Mouse (Mus musculus) hindbrain, postnatal 0 days (tissue): ENCODE measurements around the gene Ambn. TPM values are rescaled to one million over a fixed set of nuclear protein-coding genes. Genes with fewer than 3 reads are reported as not detected.

Experiments
- ATAC-seq: fragments of 200-750 bp; cut with Nextera tagmentation; 2 replicates; pipeline ENCODE4 v1.8.0; 2017; ENCODE audit warnings: mild to moderate bottlenecking, moderate TSS enrichment, moderate library complexity
- DNase-seq: peaks from one replicate; pipeline ENCODE4 v3.0.0-alpha.2; 2015; ENCODE audit warnings: low spot score
- H3K27ac ChIP-seq: fragments of 300-500 bp; sonication (generic); 2 replicates; pipeline ENCODE4 v1.5.1; 2014; ENCODE audit warnings: mild to moderate bottlenecking
- H3K27me3 ChIP-seq: fragments of 300-500 bp; sonication (generic); 2 replicates; pipeline ENCODE4 v1.6.1; 2014; ENCODE audit warnings: low read length, mixed read lengths; ENCODE audit not compliant: insufficient read depth
- H3K36me3 ChIP-seq: fragments of 300-500 bp; sonication (generic); 2 replicates; pipeline ENCODE4 v1.6.1; 2014; ENCODE audit warnings: low read length, mixed read lengths; ENCODE audit not compliant: insufficient read depth
- H3K4me1 ChIP-seq: fragments of 300-500 bp; sonication (generic); 2 replicates; pipeline ENCODE4 v1.6.1; 2014; ENCODE audit warnings: antibody characterized with exemption, low read length, mixed read lengths; ENCODE audit not compliant: insufficient read depth
- H3K4me2 ChIP-seq: fragments of 300-500 bp; sonication (generic); 2 replicates; pipeline ENCODE4 v1.6.1; 2014; ENCODE audit warnings: low read depth, mild to moderate bottlenecking, low read length, moderate library complexity, mixed read lengths
- H3K4me3 ChIP-seq: fragments of 300-500 bp; sonication (generic); 2 replicates; pipeline ENCODE4 v1.5.1; 2014; ENCODE audit warnings: low read length
- H3K9ac ChIP-seq: fragments of 300-500 bp; sonication (generic); replicated peaks from 2 replicates; pipeline ENCODE4 v1.6.1; 2014; ENCODE audit warnings: mild to moderate bottlenecking, low read length, moderate library complexity, mixed read lengths
- H3K9me3 ChIP-seq: fragments of 300-500 bp; sonication (generic); 2 replicates; pipeline ENCODE4 v1.6.1; 2016; ENCODE audit warnings: low read length, mixed read lengths
- CTCF ChIP-seq: IDR thresholded peaks from 2 replicates; pipeline ENCODE4 v1.5.1; 2016; ENCODE audit warnings: antibody characterized with exemption, control low read depth, low read depth
- WGBS: fragments of 180-500 bp; shearing (Covaris S2); extraction: QIAGEN DNeasy Blood & Tissue Kit; methylation state at CpG from one replicate; pipeline ENCODE4 v1.1.7; 2014; 5-methylcytosine and 5-hydroxymethylcytosine counted together
- polyA plus RNA-seq: library from polyadenylated mRNA; unstranded; fragments of >200 nt; fragmentation: Nextera tagmentation; extraction: Ambion mirVana; gene quantifications from 2 replicates; pipeline ENCODE4 v1.2.1, GENCODE M21; 2015
- total RNA-seq: library from RNA; depleted of rRNA; stranded (reverse); fragments of >200 nt; gene quantifications from 2 replicates; pipeline ENCODE4 v1.2.3, GENCODE M21; 2014; rRNA removed

The Ambn gene
- total and polyA plus RNA-seq, 2 experiments from 2014 or later: 0.09 TPM; not detected in 1

DNA sequence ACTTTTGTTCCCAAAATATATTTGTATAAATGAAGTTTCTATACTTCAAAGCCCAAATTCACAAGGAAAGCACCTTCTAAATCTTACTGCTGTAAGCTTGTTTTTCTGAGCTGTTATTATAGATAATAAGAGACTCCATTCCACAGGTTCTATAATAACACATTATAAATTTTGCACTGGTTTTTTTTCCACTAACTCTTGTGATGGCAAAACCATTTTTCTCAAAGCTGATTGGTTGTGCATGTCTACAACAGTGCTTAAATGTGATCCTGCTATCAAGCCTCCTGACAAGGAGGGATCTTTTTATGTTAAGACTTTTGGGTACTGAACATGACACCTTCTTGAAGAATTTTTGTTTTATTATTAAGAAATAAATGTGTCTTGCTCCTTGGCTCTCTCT is 31.9 kb downstream of the Ambn start, which contains the start of gene Enam:
Enam (plus strand) TSS at position 301 of the 400 bp plus-strand sequence.
- TF ChIP-seq CTCF: no peak
- no peaks in the 10 kb centered on the region for H3K9me3 ChIP-seq
- DNase-seq (no peak), ATAC-seq (no peak)
- H3K4me3 ChIP-seq: no peak within 1 kb of the TSS
- H3K9ac ChIP-seq: no peak within 1 kb of the TSS
- H3K4me2 ChIP-seq: no peak within 1 kb of the TSS
- no peaks in the 10 kb centered on the region for H3K36me3 ChIP-seq
- no peaks in the 10 kb centered on the region for H3K27me3 ChIP-seq
- H3K4me1 ChIP-seq: no peaks in the 10 kb centered on the region
- no peak within 1 kb of the TSS for H3K27ac ChIP-seq

DNA sequence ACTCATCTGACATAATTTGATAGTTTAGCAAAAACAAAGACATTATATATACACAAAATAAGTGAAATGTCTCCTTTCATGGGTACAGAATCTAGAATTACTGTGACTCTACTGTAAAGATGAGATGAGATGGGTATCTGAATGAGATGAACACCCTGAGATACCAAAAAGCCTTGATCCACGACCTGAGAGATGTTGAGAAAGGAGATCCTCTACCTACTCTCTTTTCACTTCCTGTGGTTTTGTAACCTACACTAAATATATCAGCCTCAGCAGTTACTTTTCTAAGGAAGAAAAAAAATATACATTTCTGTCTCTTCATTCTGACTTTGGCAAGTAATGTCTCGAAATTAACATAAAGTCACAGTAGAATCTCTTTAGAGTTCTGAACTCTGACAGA is 33.2 kb downstream of the Ambn start:
- Histone ChIP-seq H3K9ac (no peak overlapping the region), H3K27me3 (no peaks in the 10 kb centered on the region), H3K4me3 (no peak overlapping the region), H3K4me1 (no peaks in the 10 kb centered on the region), H3K9me3 (no peaks in the 10 kb centered on the region), H3K36me3 (no peaks in the 10 kb centered on the region), H3K27ac (no peak overlapping the region), H3K4me2 (no peak overlapping the region)
- 80% methylated on average over 2 of the region's 2 CpGs for WGBS
- no peak for DNase-seq
- no peak for TF ChIP-seq CTCF
- ATAC-seq: no peak

DNA sequence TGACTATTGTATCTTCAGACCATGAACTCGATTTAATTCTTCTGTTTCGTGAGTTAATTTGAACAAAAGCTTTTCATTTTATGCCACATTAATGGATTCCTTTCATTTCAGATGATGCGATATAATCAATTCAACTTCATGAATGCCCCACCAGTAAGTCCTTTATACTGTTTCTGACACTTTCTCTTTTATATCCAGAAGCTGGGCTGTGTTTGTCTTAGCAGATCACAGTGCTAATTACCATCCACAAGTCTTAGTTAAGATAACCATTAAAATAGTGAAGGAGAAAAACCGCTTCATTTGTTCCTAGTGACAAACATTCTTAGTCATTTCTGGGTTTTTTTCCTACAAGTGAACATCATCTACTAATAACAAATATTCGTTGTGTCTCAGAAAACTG is 35.3 kb downstream of the Ambn start:
- H3K27ac ChIP-seq: no peak overlapping the region
- no peak for TF ChIP-seq CTCF
- H3K4me1 ChIP-seq: no peaks in the 10 kb centered on the region
- H3K4me3 ChIP-seq: no peak overlapping the region
- WGBS: 42% methylated on average over 5 of the region's 5 CpGs
- no peaks in the 10 kb centered on the region for H3K27me3 ChIP-seq
- H3K9ac ChIP-seq: no peak overlapping the region
- no peaks in the 10 kb centered on the region for H3K9me3 ChIP-seq
- ATAC-seq (no peak), DNase-seq (no peak)
- no peak overlapping the region for H3K4me2 ChIP-seq
- no peaks in the 10 kb centered on the region for H3K36me3 ChIP-seq

DNA sequence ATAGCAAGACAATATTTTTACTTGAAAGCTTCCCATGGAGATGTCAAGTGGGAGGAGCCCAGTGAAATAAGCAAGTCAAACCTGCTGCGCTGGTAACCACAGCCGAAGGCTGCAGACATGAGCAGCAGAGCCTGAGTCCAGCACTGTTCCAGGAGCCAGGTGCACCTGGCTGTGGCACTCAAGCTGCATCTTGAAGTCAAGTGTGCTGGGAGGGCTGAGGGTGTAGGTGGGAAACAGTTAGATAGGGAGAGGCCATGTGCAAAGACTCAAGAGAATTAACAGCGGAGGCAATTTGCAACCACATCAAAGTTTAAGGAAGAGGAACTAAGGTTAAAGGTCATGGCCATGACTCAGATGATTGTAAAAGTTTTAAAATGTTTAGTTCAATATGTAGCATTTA is 44.0 kb downstream of the Ambn start:
- DNase-seq: no peak
- Histone ChIP-seq H3K4me2 (no peak overlapping the region), H3K27ac (no peak overlapping the region), H3K9ac (no peak overlapping the region), H3K4me3 (no peak overlapping the region), H3K4me1 (no peaks in the 10 kb centered on the region), H3K36me3 (no peaks in the 10 kb centered on the region), H3K9me3 (no peaks in the 10 kb centered on the region), H3K27me3 (no peaks in the 10 kb centered on the region)
- ATAC-seq: no peak
- TF ChIP-seq CTCF: no peak
- 87% methylated on average over 3 of the region's 3 CpGs for WGBS

DNA sequence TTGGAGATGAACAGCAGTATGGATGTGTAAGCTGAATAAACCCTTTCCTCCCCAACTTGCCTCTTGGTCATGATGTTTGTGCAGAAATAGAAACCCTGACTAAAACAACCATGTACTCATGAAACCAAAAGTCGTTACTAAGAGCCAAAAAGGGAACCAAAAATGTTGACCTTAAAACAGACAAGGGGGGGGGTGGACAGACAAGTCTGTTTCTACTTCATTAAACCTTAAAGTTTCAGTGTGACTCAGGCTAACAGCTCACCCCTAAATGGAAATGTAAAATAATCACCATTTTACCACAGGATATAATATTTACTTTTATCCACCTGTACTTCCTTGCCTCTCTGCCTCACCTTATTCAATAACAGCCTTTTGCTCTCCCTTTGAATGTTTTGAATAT is 52.8 kb downstream of the Ambn start:
- TF ChIP-seq CTCF: no peak
- Histone ChIP-seq H3K36me3 (no peaks in the 10 kb centered on the region), H3K9me3 (no peaks in the 10 kb centered on the region), H3K27ac (no peak overlapping the region), H3K27me3 (no peaks in the 10 kb centered on the region), H3K4me2 (no peak overlapping the region), H3K9ac (no peak overlapping the region), H3K4me3 (no peak overlapping the region), H3K4me1 (no peaks in the 10 kb centered on the region)
- 67% methylated on average over 1 of the region's 1 CpGs for WGBS
- ATAC-seq (no peak), DNase-seq (no peak)

DNA sequence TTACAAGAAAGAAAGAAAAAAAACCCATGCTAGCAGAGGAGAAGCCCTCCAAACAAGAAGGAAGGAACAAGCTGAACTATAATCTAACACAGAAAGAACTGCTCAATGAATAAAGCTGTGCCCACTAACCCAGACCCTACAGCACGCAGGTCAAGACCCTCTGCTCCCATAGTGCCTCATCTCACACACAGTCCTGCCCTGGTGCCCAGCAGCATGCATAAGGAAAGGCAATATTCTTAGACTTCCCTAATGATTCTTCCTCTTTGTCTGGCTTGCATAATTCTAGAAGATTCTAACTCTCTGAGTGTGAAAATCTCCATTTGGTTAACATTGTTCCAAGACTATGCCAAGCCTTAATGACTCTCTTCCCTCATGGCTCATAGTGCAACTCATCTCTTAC is 53.2 kb downstream of the Ambn start:
- ATAC-seq (no peak), DNase-seq (no peak)
- H3K27ac ChIP-seq: no peak overlapping the region
- H3K9ac ChIP-seq: no peak overlapping the region
- H3K27me3 ChIP-seq: no peaks in the 10 kb centered on the region
- no peaks in the 10 kb centered on the region for H3K36me3 ChIP-seq
- WGBS: 81% methylated on average over 1 of the region's 1 CpGs
- no peaks in the 10 kb centered on the region for H3K9me3 ChIP-seq
- H3K4me1 ChIP-seq: no peaks in the 10 kb centered on the region
- no peak overlapping the region for H3K4me3 ChIP-seq
- no peak overlapping the region for H3K4me2 ChIP-seq
- no peak for TF ChIP-seq CTCF

Other genes with a start within 250 kb of the Ambn start
- not detected in 2 replicates for gene Gm7714, start 187.1 kb upstream of the Ambn start, total RNA-seq
- gene Gm7714, start 187.1 kb upstream of the Ambn start, polyA plus RNA-seq: not detected in 2 replicates
- gene Prol1, start 138.7 kb upstream of the Ambn start, total RNA-seq: not detected in 2 replicates
- gene Prol1, start 138.7 kb upstream of the Ambn start, polyA plus RNA-seq: not detected in 2 replicates
- not detected in 2 replicates for gene Amtn, start 79.9 kb upstream of the Ambn start, total RNA-seq
- gene Amtn, start 79.9 kb upstream of the Ambn start, polyA plus RNA-seq: not detected in 2 replicates
- not detected in 2 replicates for gene Enam, start 32.0 kb downstream of the Ambn start, total RNA-seq
- gene Enam, start 32.0 kb downstream of the Ambn start, polyA plus RNA-seq: not detected in 2 replicates
- 0.36 and 0.99 TPM in 2 replicates for gene Jchain, start 71.9 kb downstream of the Ambn start, total RNA-seq
- 0.29 and 0.45 TPM in 2 replicates for gene Jchain, start 71.9 kb downstream of the Ambn start, polyA plus RNA-seq
- 8.5 and 11.3 TPM in 2 replicates for gene Utp3, start 98.5 kb downstream of the Ambn start, total RNA-seq
- gene Utp3, start 98.5 kb downstream of the Ambn start, polyA plus RNA-seq: 51.8 and 55.5 TPM in 2 replicates
- gene Rufy3, start 109.0 kb downstream of the Ambn start, total RNA-seq: 169 and 191 TPM in 2 replicates
- 197 and 210 TPM in 2 replicates for gene Rufy3, start 109.0 kb downstream of the Ambn start, polyA plus RNA-seq
- 39.9 and 48.8 TPM in 2 replicates for gene Grsf1, start 220.2 kb downstream of the Ambn start, total RNA-seq
- 60.7 and 61.8 TPM in 2 replicates for gene Grsf1, start 220.2 kb downstream of the Ambn start, polyA plus RNA-seq